Mouse (Mus musculus): ENCODE data around the gene Spesp1. TPM values are rescaled to one million over a fixed set of nuclear protein-coding genes. Genes with fewer than 3 reads are reported as not detected.

Spesp1 gene
- polyA plus RNA-seq, 1 experiment: 0.07 TPM

DNA sequence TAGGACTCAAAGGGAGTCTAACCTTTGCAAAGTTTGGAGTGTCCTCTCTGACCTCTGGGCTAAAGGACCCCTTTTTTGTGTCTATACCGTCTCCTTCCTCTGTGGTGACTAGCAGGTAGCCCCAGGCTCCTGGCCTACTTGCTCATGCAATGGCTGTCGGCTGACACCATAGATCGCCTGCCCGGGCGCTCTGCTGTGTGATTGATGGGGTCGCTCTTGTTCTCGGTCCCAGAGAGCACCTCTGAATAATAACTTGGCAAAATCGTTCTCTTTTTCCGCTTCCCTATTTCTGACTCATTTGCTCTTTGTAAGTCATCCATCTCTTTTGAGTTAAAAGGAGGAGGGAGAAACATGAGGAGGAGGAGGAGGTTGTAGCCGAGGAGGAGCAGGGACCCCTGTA lies 42.0 kb downstream of the Spesp1 start:
- Histone ChIP-seq H3K4me3 (ENCODE audit: control insufficient read depth, insufficient read depth, low read length) (no peak overlapping the region), H3K36me3 (ENCODE audit: control insufficient read depth, insufficient read depth, low read length) (no peaks in the 10 kb centered on the region), H3K27me3 (ENCODE audit: control insufficient read depth, insufficient read depth, low read length) (no peaks in the 10 kb centered on the region), H3K4me1 (replicated peaks; ENCODE audit: control insufficient read depth, insufficient read depth, low read length) (no peaks in the 10 kb centered on the region), H3K27ac (ENCODE audit: control insufficient read depth, insufficient read depth, low read length) (no peak overlapping the region)
- no peak for DNase-seq
- TF ChIP-seq POLR2A (IDR thresholded peaks at IDR 0.05; ENCODE audit: control insufficient read depth, extremely low read depth, insufficient read depth, low read length, poor library complexity) (no peak), CTCF (IDR thresholded peaks at IDR 0.05; ENCODE audit: borderline replicate concordance, control insufficient read depth, extremely low read depth, insufficient read depth, low read length, poor library complexity) (no peak)
- 69% methylated on average over 10 of the region's 10 CpGs for WGBS

GRCm38 (mm10) chr9:62237381-62237980 lies 44.5 kb downstream of the Spesp1 start:
- DNase-seq: no peak

GRCm38 (mm10) chr9:62235501-62235900 lies 46.5 kb downstream of the Spesp1 start:
- WGBS: 54% methylated on average over 2 of the region's 2 CpGs
- Histone ChIP-seq H3K27ac (ENCODE audit: control insufficient read depth, insufficient read depth, low read length) (no peak overlapping the region), H3K36me3 (ENCODE audit: control insufficient read depth, insufficient read depth, low read length) (no peaks in the 10 kb centered on the region), H3K4me1 (replicated peaks; ENCODE audit: control insufficient read depth, insufficient read depth, low read length) (no peaks in the 10 kb centered on the region), H3K4me3 (ENCODE audit: control insufficient read depth, insufficient read depth, low read length) (no peak overlapping the region), H3K27me3 (ENCODE audit: control insufficient read depth, insufficient read depth, low read length) (no peaks in the 10 kb centered on the region)
- TF ChIP-seq CTCF (IDR thresholded peaks at IDR 0.05; ENCODE audit: borderline replicate concordance, control insufficient read depth, extremely low read depth, insufficient read depth, low read length, poor library complexity): no peak
- no peak for TF ChIP-seq POLR2A (IDR thresholded peaks at IDR 0.05; ENCODE audit: control insufficient read depth, extremely low read depth, insufficient read depth, low read length, poor library complexity)
- DNase-seq: no peak

More at GRCm38 (mm10) chr9:62237381-62237980, 44.5 kb downstream of the Spesp1 start:
- no peaks in the 10 kb centered on the region for H3K27me3 ChIP-seq (ENCODE audit: control insufficient read depth, insufficient read depth, low read length)
- WGBS: 84% methylated on average over 9 of the region's 9 CpGs
- no peak overlapping the region for H3K27ac ChIP-seq (ENCODE audit: control insufficient read depth, insufficient read depth, low read length)
- no peaks in the 10 kb centered on the region for H3K36me3 ChIP-seq (ENCODE audit: control insufficient read depth, insufficient read depth, low read length)
- TF ChIP-seq CTCF (IDR thresholded peaks at IDR 0.05; ENCODE audit: borderline replicate concordance, control insufficient read depth, extremely low read depth, insufficient read depth, low read length, poor library complexity): no peak
- TF ChIP-seq POLR2A (IDR thresholded peaks at IDR 0.05; ENCODE audit: control insufficient read depth, extremely low read depth, insufficient read depth, low read length, poor library complexity): no peak
- no peaks in the 10 kb centered on the region for H3K4me1 ChIP-seq (replicated peaks; ENCODE audit: control insufficient read depth, insufficient read depth, low read length)
- no peak overlapping the region for H3K4me3 ChIP-seq (ENCODE audit: control insufficient read depth, insufficient read depth, low read length)

DNA sequence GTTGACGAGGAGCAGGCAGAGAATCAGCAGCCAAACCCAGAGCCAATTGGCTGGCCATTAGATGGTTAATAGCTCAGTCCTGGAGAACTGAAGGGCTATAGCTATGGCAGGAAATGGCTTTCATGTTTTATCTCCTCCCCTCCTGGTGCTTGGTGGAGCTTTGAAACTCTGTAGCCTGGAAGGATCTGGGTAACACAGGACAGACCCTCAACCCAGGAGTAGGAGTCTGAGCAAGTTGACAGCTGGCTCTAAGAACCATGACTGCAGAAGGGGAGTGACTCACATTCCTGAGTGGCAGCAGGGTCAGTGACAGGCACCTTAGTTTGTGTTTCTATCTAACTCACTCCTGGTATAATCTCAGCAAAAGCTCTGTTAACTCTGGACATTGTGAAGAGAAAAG lies 49.4 kb downstream of the Spesp1 start:
- Histone ChIP-seq H3K27me3 (ENCODE audit: control insufficient read depth, insufficient read depth, low read length) (no peaks in the 10 kb centered on the region), H3K27ac (ENCODE audit: control insufficient read depth, insufficient read depth, low read length) (no peak overlapping the region), H3K36me3 (ENCODE audit: control insufficient read depth, insufficient read depth, low read length) (no peaks in the 10 kb centered on the region), H3K4me3 (ENCODE audit: control insufficient read depth, insufficient read depth, low read length) (no peak overlapping the region), H3K4me1 (replicated peaks; ENCODE audit: control insufficient read depth, insufficient read depth, low read length) (no peaks in the 10 kb centered on the region)
- no peak for TF ChIP-seq CTCF (IDR thresholded peaks at IDR 0.05; ENCODE audit: borderline replicate concordance, control insufficient read depth, extremely low read depth, insufficient read depth, low read length, poor library complexity)
- no peak for TF ChIP-seq POLR2A (IDR thresholded peaks at IDR 0.05; ENCODE audit: control insufficient read depth, extremely low read depth, insufficient read depth, low read length, poor library complexity)
- no peak for DNase-seq
- 90% methylated on average over 1 of the region's 1 CpGs for WGBS

- TF ChIP-seq POLR2A (IDR thresholded peaks at IDR 0.05; ENCODE audit: control insufficient read depth, extremely low read depth, insufficient read depth, low read length, poor library complexity) (no peak), CTCF (IDR thresholded peaks at IDR 0.05; ENCODE audit: borderline replicate concordance, control insufficient read depth, extremely low read depth, insufficient read depth, low read length, poor library complexity) (no peak)
- no peaks in the 10 kb centered on the region for H3K4me1 ChIP-seq (replicated peaks; ENCODE audit: control insufficient read depth, insufficient read depth, low read length)
- no peak overlapping the region for H3K27ac ChIP-seq (ENCODE audit: control insufficient read depth, insufficient read depth, low read length)
- no peak overlapping the region for H3K4me3 ChIP-seq (ENCODE audit: control insufficient read depth, insufficient read depth, low read length)
- no peaks in the 10 kb centered on the region for H3K36me3 ChIP-seq (ENCODE audit: control insufficient read depth, insufficient read depth, low read length)
- no peak for DNase-seq
- 97% methylated on average over 3 of the region's 3 CpGs for WGBS
- H3K27me3 ChIP-seq (ENCODE audit: control insufficient read depth, insufficient read depth, low read length): no peaks in the 10 kb centered on the region
Observed at GRCm38 (mm10) chr9:62231046-62231445, 51.0 kb downstream of the Spesp1 start.

- Histone ChIP-seq H3K27ac (ENCODE audit: control insufficient read depth, insufficient read depth, low read length) (no peak overlapping the region), H3K36me3 (ENCODE audit: control insufficient read depth, insufficient read depth, low read length) (no peaks in the 10 kb centered on the region), H3K4me3 (ENCODE audit: control insufficient read depth, insufficient read depth, low read length) (no peak overlapping the region), H3K4me1 (replicated peaks; ENCODE audit: control insufficient read depth, insufficient read depth, low read length) (no peaks in the 10 kb centered on the region), H3K27me3 (ENCODE audit: control insufficient read depth, insufficient read depth, low read length) (no peaks in the 10 kb centered on the region)
- WGBS: 87% methylated on average over 2 of the region's 2 CpGs
- TF ChIP-seq POLR2A (IDR thresholded peaks at IDR 0.05; ENCODE audit: control insufficient read depth, extremely low read depth, insufficient read depth, low read length, poor library complexity): no peak
- TF ChIP-seq CTCF (IDR thresholded peaks at IDR 0.05; ENCODE audit: borderline replicate concordance, control insufficient read depth, extremely low read depth, insufficient read depth, low read length, poor library complexity): no peak
- no peak for DNase-seq
Observed at GRCm38 (mm10) chr9:62229985-62230384, 52.0 kb downstream of the Spesp1 start.

- TF ChIP-seq CTCF (IDR thresholded peaks at IDR 0.05; ENCODE audit: borderline replicate concordance, control insufficient read depth, extremely low read depth, insufficient read depth, low read length, poor library complexity) (no peak), POLR2A (IDR thresholded peaks at IDR 0.05; ENCODE audit: control insufficient read depth, extremely low read depth, insufficient read depth, low read length, poor library complexity) (no peak)
Observed at GRCm38 (mm10) chr9:62222481-62222880, 59.5 kb downstream of the Spesp1 start.

More at GRCm38 (mm10) chr9:62222481-62222880, 59.5 kb downstream of the Spesp1 start:
- Histone ChIP-seq H3K4me1 (replicated peaks; ENCODE audit: control insufficient read depth, insufficient read depth, low read length) (no peaks in the 10 kb centered on the region), H3K4me3 (ENCODE audit: control insufficient read depth, insufficient read depth, low read length) (no peak overlapping the region), H3K27me3 (ENCODE audit: control insufficient read depth, insufficient read depth, low read length) (no peaks in the 10 kb centered on the region), H3K27ac (ENCODE audit: control insufficient read depth, insufficient read depth, low read length) (no peak overlapping the region), H3K36me3 (ENCODE audit: control insufficient read depth, insufficient read depth, low read length) (no peaks in the 10 kb centered on the region)
- no peak for DNase-seq
- 29% methylated on average over 10 of the region's 10 CpGs for WGBS
